Mouse (Mus musculus): Measurements from ENCODE around the gene Dlk2.
A peak's percentile ranks its signal among the peaks of the same experiment; 100 is the strongest.

Gene Dlk2

DNA sequence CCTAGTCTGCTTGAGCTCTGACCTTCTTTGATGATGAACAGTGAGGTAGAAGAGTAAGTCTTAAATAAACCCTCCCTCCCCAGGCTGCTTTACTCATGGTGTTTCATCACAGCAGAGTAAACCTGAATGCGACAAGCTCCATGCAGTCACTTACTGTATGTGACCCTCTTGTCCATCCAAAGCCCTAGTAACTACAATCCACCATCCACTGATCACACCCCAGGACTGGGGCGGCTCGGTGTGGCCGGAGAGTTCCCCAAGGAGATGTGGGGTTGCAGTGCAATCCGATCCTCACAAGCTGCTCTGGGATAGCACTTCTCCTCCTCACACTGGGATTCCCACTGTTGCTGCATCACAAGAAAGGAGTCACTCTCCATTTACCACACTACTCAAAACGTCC is 22.8 kb upstream of the Dlk2 start:
- DNase-seq: no peak

- DNase-seq: no peak
These were observed 22.2 kb upstream of the Dlk2 start for GRCm38 (mm10) chr17:46275034-46275433.

DNA sequence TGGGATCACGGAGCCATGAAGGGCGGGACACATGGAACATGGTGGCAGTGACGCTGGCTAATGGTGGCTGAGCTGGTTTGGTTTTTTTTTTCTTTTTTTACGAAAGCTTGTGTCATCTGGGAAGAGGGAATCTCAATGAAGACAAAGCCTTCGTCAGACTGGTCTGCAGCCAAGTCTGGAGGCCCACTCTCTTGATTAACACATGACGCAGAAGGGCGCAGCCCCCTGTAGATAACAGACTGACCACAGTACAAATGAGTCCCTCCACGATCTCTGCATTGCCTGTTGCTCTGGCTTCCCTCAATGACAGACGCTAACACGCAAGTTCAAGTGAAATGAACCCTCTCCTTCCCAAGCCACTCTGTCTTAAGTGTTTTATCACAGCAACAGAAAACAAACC is 21.7 kb upstream of the Dlk2 start:
- no peak for DNase-seq

DNA sequence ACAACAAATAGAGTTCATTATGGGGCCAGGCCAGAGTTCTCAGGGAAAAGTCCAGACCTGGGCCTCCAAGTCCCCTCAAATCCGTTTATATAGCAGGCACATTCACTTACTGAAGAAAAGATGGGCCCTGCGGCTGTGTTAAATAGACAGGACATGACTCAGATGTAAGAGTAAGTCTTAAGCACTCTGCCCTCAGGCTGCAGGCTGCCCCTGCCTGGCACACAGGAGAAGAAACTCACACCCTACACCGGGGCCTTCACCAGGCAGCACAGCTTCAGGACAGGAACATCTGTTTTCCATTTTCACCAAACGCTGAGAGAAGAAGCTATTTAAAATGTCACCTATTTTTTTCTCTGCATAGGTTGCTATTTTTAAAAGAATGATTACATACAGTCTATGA is 19.6 kb upstream of the Dlk2 start:
- DNase-seq: no peak

DNA sequence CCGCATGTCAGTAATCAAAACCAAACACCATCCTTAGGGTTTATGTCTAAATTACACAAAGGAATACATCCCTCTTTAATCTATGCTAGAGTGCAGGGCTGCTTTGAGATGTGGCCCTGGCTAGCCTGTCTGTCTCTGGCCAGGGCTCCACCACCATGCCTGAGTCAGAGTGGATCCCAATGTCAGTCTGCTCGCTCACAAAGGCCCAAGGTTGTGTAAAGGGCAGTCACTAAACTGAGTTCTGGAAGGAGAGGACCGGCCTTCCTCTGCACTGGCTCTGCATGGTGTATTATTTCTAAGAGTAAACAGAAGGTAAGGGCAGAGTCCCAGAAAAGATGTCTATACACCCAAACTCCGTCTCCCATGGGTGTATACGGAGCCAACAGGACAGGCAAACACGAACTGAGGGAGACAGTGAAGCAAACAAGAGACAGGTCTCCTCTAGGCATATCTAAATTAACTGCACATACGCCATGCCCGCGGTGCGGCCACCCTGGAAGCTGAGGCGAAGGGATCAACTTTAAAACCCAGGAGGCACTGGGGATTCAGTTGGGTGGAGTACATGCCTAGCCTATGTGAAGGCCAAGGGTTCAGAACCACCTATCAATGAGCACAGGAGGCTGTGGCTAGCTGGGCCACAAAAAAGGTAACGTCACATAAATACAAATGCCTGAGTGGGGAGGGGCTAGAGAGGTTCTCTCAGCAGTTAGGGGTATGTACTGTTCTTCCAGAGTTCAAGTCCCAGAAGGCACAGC is 19.0 kb upstream of the Dlk2 start:
- no peak for DNase-seq

DNA sequence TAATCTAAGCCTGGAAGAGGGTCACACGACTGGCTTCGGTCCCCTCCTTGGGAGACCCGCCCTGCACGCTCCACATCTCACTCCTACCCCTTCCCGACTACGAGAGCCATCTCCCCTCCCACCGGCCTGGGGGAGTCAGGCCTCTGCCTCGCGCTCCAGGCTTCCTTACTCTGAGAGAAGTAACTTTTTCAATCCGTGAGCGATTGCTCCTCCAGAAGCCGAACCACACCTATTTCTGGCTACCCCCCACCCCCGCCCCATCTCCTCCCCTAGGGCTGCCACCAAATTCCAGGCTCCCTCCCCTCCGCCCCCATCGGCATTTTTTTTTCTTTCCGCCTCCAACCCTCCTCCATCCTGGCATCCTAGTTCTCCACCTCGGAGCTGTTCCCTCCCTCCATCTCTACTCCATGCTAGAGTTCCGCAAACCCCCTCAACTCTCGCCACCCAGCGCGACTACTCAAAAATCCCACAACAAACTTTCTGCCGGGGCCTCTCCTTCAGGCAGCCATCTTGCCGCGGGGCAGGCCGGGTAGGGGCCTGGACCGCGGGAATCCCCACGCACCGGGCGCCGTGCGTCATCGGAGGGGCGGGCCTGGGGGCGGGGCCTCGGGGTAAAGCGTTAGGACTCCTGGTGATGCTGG is 14.6 kb upstream of the Dlk2 start, which contains the start of gene Tjap1:
Tjap1 (minus strand) TSS at position 544 of the 641 bp plus-strand sequence.
- DNase-seq: peak; percentile 81

GRCm38 (mm10) chr17:46283140-46283539 is 14.1 kb upstream of the Dlk2 start:
- DNase-seq: no peak

- DNase-seq: no peak
These were observed 13.3 kb upstream of the Dlk2 start for GRCm38 (mm10) chr17:46283911-46284310.

DNA sequence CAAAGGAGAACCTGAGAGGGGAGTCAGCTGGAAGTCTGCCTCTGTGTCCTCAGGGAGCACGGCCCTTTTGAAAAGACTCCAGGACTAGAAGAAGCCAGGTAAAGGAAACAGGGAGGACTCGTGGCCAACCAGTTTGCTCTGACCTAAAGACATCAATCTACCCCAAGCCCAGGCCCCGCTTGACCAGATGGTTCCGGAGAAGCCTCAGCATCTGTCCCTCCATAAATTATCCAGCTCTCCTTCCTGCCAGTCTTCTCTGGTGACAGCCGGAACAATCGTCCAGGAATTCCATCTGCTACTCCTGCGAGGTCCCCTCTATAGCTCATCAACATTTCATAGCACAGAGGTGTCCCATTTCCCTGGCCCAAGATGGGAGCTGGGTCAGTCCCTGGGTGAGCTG is 12.6 kb upstream of the Dlk2 start:
- DNase-seq: no peak

DNA sequence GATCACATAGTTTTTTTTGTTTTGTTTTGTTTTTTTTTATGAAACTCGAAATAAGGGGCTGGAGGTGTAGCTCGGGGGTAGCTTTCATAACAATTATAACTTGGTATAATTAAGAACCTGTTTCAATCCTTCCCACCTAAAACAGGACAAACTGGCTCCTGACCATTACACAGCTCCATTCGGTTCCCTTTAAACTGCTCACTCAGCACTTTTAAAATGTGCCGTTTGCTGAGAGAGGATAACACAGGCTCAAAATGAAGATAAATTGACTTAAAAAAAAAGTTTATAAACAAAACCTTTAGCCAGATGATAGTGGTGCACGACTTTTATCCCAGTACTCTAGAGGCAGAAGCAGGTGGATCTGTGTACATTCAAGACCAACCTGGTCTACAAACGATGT is 11.8 kb upstream of the Dlk2 start:
- DNase-seq: no peak

GRCm38 (mm10) chr17:46287678-46288095 is 9.5 kb upstream of the Dlk2 start:
- DNase-seq: no peak

DNA sequence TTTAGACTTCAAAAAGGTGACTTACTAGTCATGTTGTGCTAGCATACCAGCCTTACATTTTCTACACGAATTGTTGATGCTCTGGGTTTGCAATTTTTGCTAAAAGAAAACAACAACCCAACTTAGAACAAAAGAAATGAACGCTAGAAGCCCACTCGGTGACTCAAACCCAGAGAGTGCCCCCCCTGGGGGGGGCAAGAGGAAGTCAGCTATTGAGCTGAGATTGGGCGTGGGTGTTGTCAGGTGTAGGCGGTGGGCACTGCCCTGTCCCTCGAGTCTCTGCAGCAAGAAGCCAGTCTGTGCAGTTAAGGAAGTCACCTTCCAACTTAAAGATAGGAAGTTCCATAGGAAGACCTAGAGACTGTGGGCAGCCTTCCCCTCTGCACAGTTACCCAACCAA is 620 bp upstream of the Dlk2 start:
- no peak for DNase-seq

- no peak for DNase-seq
These were observed 225 bp upstream of the Dlk2 start for GRCm38 (mm10) chr17:46297028-46297363.

- peak; percentile 77 for DNase-seq
These were observed 1.1 kb downstream of the Dlk2 start for GRCm38 (mm10) chr17:46298220-46298913.

GRCm38 (mm10) chr17:46301892-46302291 is 4.7 kb downstream of the Dlk2 start:
- no peak for DNase-seq

DNA sequence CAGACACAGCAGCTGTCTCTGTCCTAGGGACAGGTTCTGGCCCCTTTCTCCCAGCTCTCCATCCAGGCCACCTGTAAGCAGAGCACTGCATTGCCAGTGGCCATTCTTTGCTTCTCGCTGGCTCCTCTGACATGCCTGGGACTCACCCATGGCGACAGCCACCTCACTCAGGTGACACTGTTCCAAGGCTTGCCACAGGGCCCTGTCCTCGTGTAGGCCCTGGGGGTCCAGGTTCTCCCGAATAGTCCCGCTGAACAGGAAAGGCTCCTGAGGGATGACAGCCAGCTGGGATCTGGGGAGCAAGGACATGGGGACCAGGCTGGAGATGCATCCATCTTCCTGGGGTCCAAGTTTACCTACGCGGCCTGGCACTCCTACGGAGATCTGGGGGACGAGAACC is 7.0 kb downstream of the Dlk2 start:
- no peak for DNase-seq

GRCm38 (mm10) chr17:46306956-46307355 is 9.7 kb downstream of the Dlk2 start:
- no peak for DNase-seq

GRCm38 (mm10) chr17:46309835-46310234 is 12.6 kb downstream of the Dlk2 start:
- no peak for DNase-seq

- no peak for DNase-seq
These were observed 13.3 kb downstream of the Dlk2 start for GRCm38 (mm10) chr17:46310515-46310914.

GRCm38 (mm10) chr17:46313135-46313715 is 16.0 kb downstream of the Dlk2 start:
- no peak for DNase-seq

DNA sequence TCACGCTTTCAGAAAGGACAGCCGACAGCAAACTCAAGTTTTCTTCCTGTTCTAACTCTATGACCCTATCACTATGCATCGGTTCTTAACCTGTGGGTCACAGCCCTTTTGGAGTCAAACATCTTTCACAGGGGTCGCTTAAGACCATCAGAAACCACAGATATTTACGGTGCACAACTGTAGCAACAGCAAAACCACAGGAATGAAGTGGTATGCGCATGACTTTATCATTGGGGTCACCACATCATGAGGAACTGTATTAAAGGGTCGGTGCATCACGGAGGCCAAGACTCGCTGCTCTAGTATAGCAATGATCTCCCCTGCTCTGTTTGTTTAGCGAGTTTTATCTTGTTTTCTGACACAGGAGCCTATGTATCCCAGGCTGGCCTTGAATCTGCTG is 18.6 kb downstream of the Dlk2 start:
- no peak for DNase-seq

GRCm38 (mm10) chr17:46320492-46320891 is 23.3 kb downstream of the Dlk2 start:
- no peak for DNase-seq

- DNase-seq: no peak
These were observed 25.0 kb downstream of the Dlk2 start for GRCm38 (mm10) chr17:46322046-46322823.
